Mouse (Mus musculus) G1E-ER4 (cell line): ENCODE results near the gene Glis3. TPM values are rescaled to one million over a fixed set of nuclear protein-coding genes. Genes with fewer than 3 reads are reported as not detected.

Source experiments
- GATA1 ChIP-seq: IDR thresholded peaks from one replicate; pipeline ENCODE4 v1.8.0; 2012; ENCODE audit warnings: low read length, inconsistent platforms
- polyA plus RNA-seq: library from polyadenylated mRNA; stranded (reverse); fragments of >175 nt; gene quantifications from 2 replicates; pipeline ENCODE4 v1.2.3, GENCODE M21; 2012

The Glis3 gene
- polyA plus RNA-seq, 1 experiment: not detected

- TF ChIP-seq GATA1: no peak
Observed at GRCm38 (mm10) chr19:28677045-28677727, 2.7 kb downstream of the Glis3 start.

GRCm38 (mm10) chr19:28663781-28664180, 16.1 kb downstream of the Glis3 start:
- no peak for TF ChIP-seq GATA1

GRCm38 (mm10) chr19:28663148-28663547, 16.7 kb downstream of the Glis3 start:
- no peak for TF ChIP-seq GATA1

GRCm38 (mm10) chr19:28662474-28662873, 17.4 kb downstream of the Glis3 start:
- no peak for TF ChIP-seq GATA1

GRCm38 (mm10) chr19:28660912-28661311, 19.0 kb downstream of the Glis3 start:
- TF ChIP-seq GATA1: no peak

- TF ChIP-seq GATA1: no peak
Observed at GRCm38 (mm10) chr19:28657686-28658195, 22.1 kb downstream of the Glis3 start.

GRCm38 (mm10) chr19:28656882-28657281, 23.0 kb downstream of the Glis3 start:
- TF ChIP-seq GATA1: no peak

GRCm38 (mm10) chr19:28655166-28655565, 24.7 kb downstream of the Glis3 start:
- no peak for TF ChIP-seq GATA1

- no peak for TF ChIP-seq GATA1
Observed at GRCm38 (mm10) chr19:28650836-28651235, 29.0 kb downstream of the Glis3 start.

GRCm38 (mm10) chr19:28649489-28649888, 30.4 kb downstream of the Glis3 start:
- TF ChIP-seq GATA1: no peak

- TF ChIP-seq GATA1: no peak
Observed at GRCm38 (mm10) chr19:28648881-28649280, 31.0 kb downstream of the Glis3 start.

- no peak for TF ChIP-seq GATA1
Observed at GRCm38 (mm10) chr19:28647424-28647823, 32.5 kb downstream of the Glis3 start.

GRCm38 (mm10) chr19:28646286-28646685, 33.6 kb downstream of the Glis3 start:
- no peak for TF ChIP-seq GATA1

- no peak for TF ChIP-seq GATA1
Observed at GRCm38 (mm10) chr19:28640861-28641381, 39.0 kb downstream of the Glis3 start.

GRCm38 (mm10) chr19:28635991-28636553, 43.8 kb downstream of the Glis3 start:
- no peak for TF ChIP-seq GATA1

- no peak for TF ChIP-seq GATA1
Observed at GRCm38 (mm10) chr19:28634986-28635385, 44.9 kb downstream of the Glis3 start.

GRCm38 (mm10) chr19:28628416-28628815, 51.5 kb downstream of the Glis3 start:
- no peak for TF ChIP-seq GATA1
